Mouse (Mus musculus) c-Kit-positive CD71-positive TER-119-positive erythroid progenitor cells, embryonic 14.5 days (primary cell): ENCODE measurements around the gene Myo3b.

ENCODE experiments used
- DNase-seq: peaks from one replicate; pipeline ENCODE4 v3.0.0-alpha.2; 2013; ENCODE audit warnings: low spot score

Gene Myo3b

GRCm38 (mm10) chr2:70444141-70444540, 405.2 kb downstream of the Myo3b start:
- DNase-seq = no peak

GRCm38 (mm10) chr2:70456205-70456604, 417.3 kb downstream of the Myo3b start:
- no peak for DNase-seq

DNA sequence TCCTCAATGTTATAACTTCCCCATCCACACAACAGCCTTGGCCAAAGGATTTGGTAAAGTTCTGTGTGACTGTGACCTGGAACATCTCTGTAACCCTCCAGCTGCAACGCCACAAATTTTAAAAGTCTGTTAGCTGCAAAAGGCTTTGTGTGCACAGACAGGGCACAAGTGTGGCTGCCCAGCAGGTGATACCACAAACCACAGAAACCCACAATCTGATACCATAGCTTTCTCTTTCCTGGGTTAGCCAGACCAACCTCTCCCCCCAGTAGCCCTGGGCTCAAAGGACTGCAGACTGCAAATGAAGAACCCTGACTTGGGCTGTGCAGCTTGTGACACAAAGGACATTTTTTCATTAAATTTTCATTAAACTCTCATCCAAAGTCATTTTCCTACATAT, 424.7 kb downstream of the Myo3b start:
- DNase-seq = no peak

DNA sequence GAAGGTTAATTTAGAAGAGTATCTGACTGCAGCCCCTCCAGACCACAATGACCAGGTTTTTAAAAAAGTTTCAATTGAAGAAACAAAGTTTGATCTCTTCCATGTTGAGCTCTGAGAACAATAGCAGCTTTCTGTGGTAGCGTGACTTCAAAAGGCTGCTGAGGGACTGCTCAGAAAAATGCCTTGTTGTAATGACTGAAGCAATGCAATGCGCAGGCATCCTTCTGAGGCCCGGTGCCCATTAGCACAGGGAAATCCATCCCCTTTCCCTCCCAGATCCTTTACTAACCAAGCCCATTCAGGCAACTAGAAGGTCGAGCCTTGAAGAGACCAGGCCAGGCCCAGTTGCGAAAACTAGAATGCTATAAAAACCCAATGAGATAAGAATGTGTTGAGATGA, 432.2 kb downstream of the Myo3b start:
- DNase-seq = no peak

DNA sequence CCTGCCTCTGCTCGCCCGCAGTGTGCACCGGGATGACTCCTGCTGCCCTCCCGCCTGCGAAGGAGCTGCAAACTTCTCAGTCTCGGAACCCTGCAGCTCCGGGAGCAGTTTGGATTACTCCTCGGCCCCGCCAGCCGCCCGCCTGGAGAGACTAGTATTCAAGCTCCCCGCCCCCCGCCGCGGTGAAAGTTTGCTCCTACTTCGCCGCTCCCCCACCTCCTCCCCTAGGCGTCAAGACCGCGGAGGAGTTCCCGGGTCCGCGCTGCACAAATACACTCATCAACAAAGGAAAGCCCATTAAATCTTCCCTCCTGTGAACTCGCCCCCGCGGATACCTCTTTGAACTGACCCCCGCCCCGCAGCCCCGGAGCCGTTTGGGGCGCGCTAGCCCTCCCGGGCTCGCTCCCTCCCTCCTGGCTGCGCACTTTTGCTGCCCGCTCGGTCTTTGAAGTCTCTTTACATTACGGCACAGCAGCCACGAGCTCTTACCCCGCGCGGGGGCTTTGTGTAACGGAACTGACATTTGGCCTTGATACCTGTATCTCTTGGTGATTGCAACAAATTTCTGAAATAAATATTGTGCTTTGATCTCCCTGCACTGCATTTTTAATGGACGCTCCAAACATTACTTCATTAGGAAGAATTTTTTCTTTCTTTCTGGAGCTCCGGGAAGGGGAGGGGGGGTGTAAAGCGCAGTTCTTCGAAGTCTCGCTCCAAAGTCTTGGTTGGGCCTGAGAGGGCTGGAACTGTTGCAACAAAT, 433.1 kb downstream of the Myo3b start:
- DNase-seq = no peak
